Mouse (Mus musculus) testis, adult 2 months (tissue): ENCODE results near the gene Znrf1.

Source experiments
- CTCF ChIP-seq: fragments of 200-500 bp; IDR thresholded peaks from 2 replicates; pipeline ENCODE4 v1.5.1; 2012; ENCODE audit warnings: low read depth, mild to moderate bottlenecking, inconsistent platforms, low read length, moderate library complexity; ENCODE audit not compliant: control insufficient read depth, insufficient read depth, insufficient replicate concordance
- POLR2A ChIP-seq: fragments of 200-500 bp; IDR thresholded peaks from 2 replicates; pipeline ENCODE4 v1.6.1; 2012; ENCODE audit warnings: low read depth, mild to moderate bottlenecking, inconsistent platforms, low read length, moderate library complexity; ENCODE audit not compliant: control insufficient read depth

- no peak for TF ChIP-seq POLR2A
- TF ChIP-seq CTCF = no peak
These were observed 60.0 kb downstream of the Znrf1 start for GRCm38 (mm10) chr8:111595712-111596484.
